8 mouse cellular contexts compared by ENCODE assay signal in genomic region chr2:167543121-167544003, GRCm38 (mm10). TPM values are rescaled to one million over a fixed set of nuclear protein-coding genes. Genes with fewer than 3 reads are reported as not detected.
DNase-seq lines count a peak whose midpoint lies in the region; ATAC-seq and TF ChIP-seq lines count a peak whose summit lies in the region.

No protein-coding gene starts in this region.

- DNase-seq in 3T3-L1 (ENCODE audit: low read depth, low spot score), result peak; percentile 98
- peak; percentile 27 for DNase-seq in brain, adult 2 months (ENCODE audit: low read depth, low spot score)
- DNase-seq in heart, adult 8-10 months (ENCODE audit: low spot score), result peak; percentile 59
- peak; percentile 78 for DNase-seq in kidney, adult 2 months
- DNase-seq in lung, embryonic 14.5 days, result peak; percentile 87
- DNase-seq in yolk sac, embryonic 10.5 days (ENCODE audit: low spot score), result peak; percentile 65
- DNase-seq in cerebellum, postnatal 4 days (ENCODE audit: low spot score in 2 of 2), result no peak
- no peak for DNase-seq in ovary, adult 18-20 months (ENCODE audit: low spot score)

- TF ChIP-seq POLR2A in kidney, adult 2 months (IDR thresholded peaks at IDR 0.05; ENCODE audit: low read depth, low read length), result no peak

- H3K4me1 ChIP-seq in kidney, adult 2 months (ENCODE audit: control insufficient read depth, insufficient read depth, low read length), result 0 out of 2 replicates have a peak, but pooled peaks cover 2% of the 10 kb centered on the region
- peaks cover 26% of the 10 kb centered on the region for H3K4me1 ChIP-seq in lung, embryonic 14.5 days (ENCODE audit: insufficient read depth)

- peak overlapping the region; percentile 67 for H3K9ac ChIP-seq in lung, embryonic 14.5 days

- H3K27ac ChIP-seq in kidney, adult 2 months (ENCODE audit: insufficient read depth, low read depth, low read length), result peak overlapping the region; percentile 83
- peak overlapping the region; percentile 98 for H3K27ac ChIP-seq in lung, embryonic 14.5 days (ENCODE audit: low read depth)

- no peak for TF ChIP-seq CTCF in kidney, adult 2 months (conservative IDR thresholded peaks at IDR 0.05; ENCODE audit: insufficient read depth, insufficient read length, low read depth, low read length)
- TF ChIP-seq CTCF in lung, embryonic 14.5 days (IDR thresholded peaks at IDR 0.05; ENCODE audit: low read depth), result no peak

- 43% methylated on average over 16 of the region's 16 CpGs for WGBS in kidney, adult 2 months
- WGBS in lung, embryonic 14.5 days, result 6% methylated on average over 16 of the region's 16 CpGs

- H3K9me3 ChIP-seq in lung, embryonic 14.5 days (ENCODE audit: low read depth, low read length), result no peaks in the 10 kb centered on the region

- H3K4me2 ChIP-seq in lung, embryonic 14.5 days, result peak overlapping the region; percentile 81

- no peaks in the 10 kb centered on the region for H3K27me3 ChIP-seq in kidney, adult 2 months (replicated peaks; ENCODE audit: control insufficient read depth, insufficient read depth, low read length)
- no peaks in the 10 kb centered on the region for H3K27me3 ChIP-seq in lung, embryonic 14.5 days (ENCODE audit: insufficient read depth, low read length)

- peak; percentile 19 for ATAC-seq in lung, embryonic 14.5 days (ENCODE audit: insufficient read depth)

- no peaks in the 10 kb centered on the region for H3K36me3 ChIP-seq in kidney, adult 2 months (ENCODE audit: control insufficient read depth, insufficient read depth, low read length)
- peaks cover 54% of the 10 kb centered on the region for H3K36me3 ChIP-seq in lung, embryonic 14.5 days (ENCODE audit: insufficient read depth)

- no peak overlapping the region for H3K4me3 ChIP-seq in kidney, adult 2 months (ENCODE audit: insufficient read depth, low read depth, low read length)
- H3K4me3 ChIP-seq in lung, embryonic 14.5 days (ENCODE audit: low read depth, low read length), result peak overlapping the region; percentile 58

RNA-seq across cellular contexts. Expression of gene Snai1, which starts 5.4 kb away (rescaled TPM):
- 1 to 10 TPM; 1.2 to 2.2 (median 1.4) TPM for total RNA-seq in heart, adult 8-10 months (2022)
- 10.4 and 13.2 TPM in 2 replicates for polyA plus RNA-seq in kidney, adult 2 months (2012; rRNA removed)
- polyA plus RNA-seq in lung, embryonic 14.5 days (2014; fragmentation: Nextera tagmentation; extraction: Ambion mirVana), result 152 and 162 TPM in 2 replicates

RNA-seq across cellular contexts. Expression of gene Spata2, which starts 50.7 kb away (rescaled TPM):
- total RNA-seq in heart, adult 8-10 months (2022), result 10 to 100 TPM; 10.3 to 17.0 (median 15.9) TPM
- polyA plus RNA-seq in kidney, adult 2 months (2012; rRNA removed), result 26.5 and 31.5 TPM in 2 replicates
- polyA plus RNA-seq in lung, embryonic 14.5 days (2014; fragmentation: Nextera tagmentation; extraction: Ambion mirVana), result 15.6 and 16.4 TPM in 2 replicates

RNA-seq across cellular contexts. Expression of gene Rnf114, which starts 50.9 kb away (rescaled TPM):
- total RNA-seq in heart, adult 8-10 months (2022), result 10 to 100 TPM; 66.2 to 82.2 (median 75.4) TPM
- polyA plus RNA-seq in kidney, adult 2 months (2012; rRNA removed), result 97.9 and 98.2 TPM in 2 replicates
- polyA plus RNA-seq in lung, embryonic 14.5 days (2014; fragmentation: Nextera tagmentation; extraction: Ambion mirVana), result 94.7 and 98.7 TPM in 2 replicates

Comparison
In these comparisons a context has a peak if more than half of its experiments do, and no peak if none do; other contexts are left out.
1. DNase-seq: peak in 3T3-L1 (single experiment), brain, adult 2 months (single experiment), heart, adult 8-10 months (single experiment), kidney, adult 2 months (single experiment), lung, embryonic 14.5 days (single experiment) and yolk sac, embryonic 10.5 days (single experiment); none in cerebellum, postnatal 4 days (0 of 2) and ovary, adult 18-20 months (single experiment).
2. RNA of gene Snai1, which starts 5.4 kb away (polyA plus RNA-seq): 152 to 162 TPM in lung, embryonic 14.5 days; 10.4 to 13.2 TPM in kidney, adult 2 months; every median in the first group is over 10 times any median in the second.